ENCODE assay signal across 25 mouse cellular contexts in the genomic region with DNA sequence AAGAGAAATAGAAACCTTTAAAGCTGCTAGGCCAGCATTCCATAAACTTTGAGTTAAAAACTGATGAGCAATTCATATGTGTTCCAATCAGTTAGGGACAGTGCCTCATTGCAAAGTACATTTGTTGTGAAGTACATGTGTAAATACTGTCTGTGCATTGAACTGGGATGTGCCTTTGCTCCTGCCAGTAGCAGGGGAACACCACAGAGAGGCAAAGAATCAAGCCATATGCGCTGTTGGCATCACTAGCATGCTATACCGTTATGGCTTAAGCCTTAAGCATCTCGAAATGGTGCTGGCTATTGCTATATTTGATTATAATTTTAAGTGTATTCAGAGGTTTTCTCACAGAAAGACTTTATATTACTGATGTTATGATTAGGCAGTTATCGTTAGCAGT. TPM values are rescaled to one million over a fixed set of nuclear protein-coding genes. Genes with fewer than 3 reads are reported as not detected.
"Had no signal": no experiment of that assay in that cellular context is flagged by ENCODE, and none has a peak within 500 bp of the region (broad histone marks: within the 10 kb centered on the region; RNA-seq: fewer than 3 reads in every experiment).

No protein-coding gene starts in this region.

- ATAC-seq: liver, postnatal 0 days; lung, postnatal 0 days; midbrain, embryonic 15.5 days had no signal

- H3K9ac ChIP-seq: limb, embryonic 12.5 days; limb, embryonic 15.5 days; liver, embryonic 14.5 days; liver, postnatal 0 days; lung, embryonic 14.5 days; midbrain, embryonic 12.5 days; midbrain, embryonic 15.5 days; neural tube, embryonic 12.5 days; neural tube, embryonic 15.5 days had no signal

- H3K27ac ChIP-seq: kidney, postnatal 0 days; layer of hippocampus, adult 2 months; left cerebral cortex, adult 2 months; limb, embryonic 12.5 days; limb, embryonic 15.5 days; liver, embryonic 14.5 days; macrophage; midbrain, embryonic 12.5 days; midbrain, embryonic 15.5 days; neural tube, embryonic 12.5 days; neural tube, embryonic 15.5 days; stomach, postnatal 0 days had no signal

- H3K36me3 ChIP-seq: limb, embryonic 12.5 days; limb, embryonic 15.5 days; midbrain, embryonic 12.5 days; midbrain, embryonic 15.5 days; neural tube, embryonic 12.5 days; neural tube, embryonic 15.5 days had no signal

- H3K4me2 ChIP-seq: limb, embryonic 12.5 days; limb, embryonic 15.5 days; liver, embryonic 11.5 days; lung, embryonic 14.5 days; midbrain, embryonic 12.5 days; midbrain, embryonic 15.5 days; neural tube, embryonic 12.5 days; neural tube, embryonic 15.5 days had no signal

- H3K9me3 ChIP-seq: limb, embryonic 12.5 days; limb, embryonic 15.5 days; midbrain, embryonic 12.5 days; midbrain, embryonic 15.5 days; neural tube, embryonic 12.5 days; neural tube, embryonic 15.5 days had no signal

- H3K4me1 ChIP-seq: limb, embryonic 12.5 days; limb, embryonic 15.5 days; midbrain, embryonic 12.5 days; midbrain, embryonic 15.5 days; neural tube, embryonic 12.5 days; neural tube, embryonic 15.5 days had no signal

- H3K4me3 ChIP-seq: layer of hippocampus, adult 2 months; left cerebral cortex, adult 2 months; limb, embryonic 12.5 days; limb, embryonic 15.5 days; midbrain, embryonic 12.5 days; midbrain, embryonic 15.5 days; neural tube, embryonic 12.5 days; neural tube, embryonic 15.5 days had no signal

- H3K27me3 ChIP-seq: limb, embryonic 12.5 days; limb, embryonic 15.5 days; midbrain, embryonic 12.5 days; midbrain, embryonic 15.5 days; neural tube, embryonic 12.5 days; neural tube, embryonic 15.5 days had no signal

- DNase-seq: kidney, postnatal 25 days; layer of hippocampus, adult 9-11 months; liver, postnatal 0 days; lung, embryonic 14.5 days; right cerebral cortex, adult 18-20 months; right cerebral cortex, postnatal 14 days; right cerebral cortex, postnatal 4 days; thymus, adult 18-20 months; thymus, postnatal 36 days had no signal

RNA-seq across cellular contexts. Expression of gene Erbb4, which starts 58.9 kb away (rescaled TPM):
- total RNA-seq: megakaryocyte, adult 5-6 weeks had no signal
- polyA plus RNA-seq: large intestine, adult 2 months; macrophage; stomach, postnatal 0 days had no signal
